Mouse (Mus musculus): ENCODE data around the gene Rrp1.

The Rrp1 gene

DNA sequence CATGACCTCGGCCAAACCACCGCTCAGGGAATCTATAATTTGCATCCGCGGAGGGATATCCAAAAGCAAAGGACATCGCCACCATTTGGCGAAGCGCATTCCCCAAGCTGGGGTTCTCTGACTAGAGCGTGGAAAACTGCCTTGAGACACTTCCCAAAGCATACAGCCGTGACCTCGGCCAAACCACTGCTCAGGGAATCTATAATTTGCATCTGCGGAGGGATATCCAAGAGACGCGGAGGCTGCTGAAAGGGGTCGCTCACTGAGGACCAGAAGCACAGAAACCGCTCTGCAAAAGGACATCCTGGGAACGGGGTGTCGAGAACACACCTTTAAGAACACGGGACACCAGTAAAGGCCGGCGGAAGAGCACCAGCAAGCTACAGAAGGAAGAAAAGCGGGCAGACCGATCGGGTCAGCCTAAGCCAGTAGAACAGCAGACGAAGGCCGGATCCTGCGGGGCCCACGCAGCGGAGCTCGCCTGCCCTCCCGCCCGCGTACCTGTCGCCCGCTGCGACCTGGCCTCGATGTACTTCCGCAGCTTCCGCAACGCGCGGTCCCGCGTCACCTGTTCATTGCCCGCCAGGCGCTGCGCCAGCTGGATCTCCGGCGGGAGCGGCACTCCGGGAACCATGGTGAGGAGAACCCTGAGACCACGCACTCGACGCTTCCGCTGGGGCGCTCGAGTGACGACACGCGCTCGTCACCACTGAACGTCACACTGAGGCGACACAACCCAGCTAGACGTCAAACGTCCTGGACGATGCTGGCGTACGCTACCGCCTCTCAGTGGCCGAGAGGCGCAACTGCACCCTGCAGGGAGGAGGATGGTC is at the start of gene Rrp1:
Gene Rrp1 (minus strand): TSS at position 725 of the 833 bp plus-strand sequence.
- DNase-seq (ENCODE audit: low spot score): peak; percentile 95

DNA sequence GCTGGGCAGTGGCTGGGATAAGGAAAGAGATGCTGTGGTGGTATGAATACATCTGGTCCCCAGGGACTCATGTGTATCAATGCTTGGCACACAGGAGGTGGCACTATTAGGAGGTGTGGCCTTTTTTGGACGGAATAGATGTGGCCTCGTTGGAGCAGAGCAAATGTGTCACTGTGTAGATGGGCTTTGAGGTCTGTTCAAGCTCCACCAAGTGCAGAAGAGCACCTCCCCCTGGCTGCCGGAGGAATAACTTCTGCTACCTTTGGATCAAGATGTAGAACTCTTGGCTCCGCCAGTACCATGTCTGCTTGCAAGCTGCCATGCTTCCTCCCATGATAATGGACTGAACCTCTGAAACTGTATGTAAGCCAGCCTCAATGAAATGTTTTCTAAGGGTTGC is 48.9 kb upstream of the Rrp1 start:
- no peak for DNase-seq (ENCODE audit: low spot score)

- DNase-seq (ENCODE audit: low spot score): no peak
These were observed 47.6 kb upstream of the Rrp1 start for GRCm38 (mm10) chr10:78460463-78460862.

- DNase-seq (ENCODE audit: low spot score): no peak
These were observed 45.7 kb upstream of the Rrp1 start for GRCm38 (mm10) chr10:78458348-78459111.

DNA sequence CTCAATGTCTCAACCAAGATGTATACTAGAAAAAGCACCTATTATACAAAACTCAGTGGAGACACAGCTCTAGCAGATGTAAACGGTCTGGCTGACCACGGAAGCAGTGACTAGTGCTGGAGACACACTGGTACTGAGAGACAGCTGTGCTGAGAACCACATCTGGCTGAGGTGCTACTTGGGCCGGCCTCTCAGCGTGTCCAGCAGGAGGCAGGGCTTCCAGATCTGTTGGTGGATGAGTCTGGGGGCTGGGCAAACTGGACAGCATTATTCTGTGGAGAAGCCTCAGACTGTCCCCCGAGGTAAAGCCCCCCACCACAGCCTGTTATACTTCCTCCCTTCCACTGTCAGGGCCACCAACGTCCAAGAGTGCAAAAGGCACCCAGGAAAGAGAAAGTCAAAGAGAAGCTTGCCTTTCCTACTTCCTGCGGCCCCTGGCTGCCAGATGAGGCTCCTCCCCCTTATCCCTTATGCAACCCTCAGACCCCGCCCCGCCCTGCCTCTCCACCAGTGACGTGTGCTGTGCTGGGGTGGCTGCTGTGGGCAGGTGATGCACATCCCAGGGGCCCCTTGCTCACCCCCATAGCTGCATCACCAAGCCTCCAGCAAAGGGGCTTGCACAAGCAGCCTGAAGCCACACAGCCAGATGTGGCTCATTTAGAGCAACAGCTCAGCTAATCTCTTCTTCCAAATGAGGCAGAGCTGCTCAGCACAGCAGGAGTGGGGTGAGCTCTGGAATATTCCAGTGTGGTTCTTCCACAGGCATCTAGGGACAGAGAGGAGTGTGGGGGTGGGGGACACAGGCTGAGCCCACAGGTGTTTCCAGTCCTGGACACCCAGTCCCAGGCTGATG is 44.9 kb upstream of the Rrp1 start:
- no peak for DNase-seq (ENCODE audit: low spot score)

DNA sequence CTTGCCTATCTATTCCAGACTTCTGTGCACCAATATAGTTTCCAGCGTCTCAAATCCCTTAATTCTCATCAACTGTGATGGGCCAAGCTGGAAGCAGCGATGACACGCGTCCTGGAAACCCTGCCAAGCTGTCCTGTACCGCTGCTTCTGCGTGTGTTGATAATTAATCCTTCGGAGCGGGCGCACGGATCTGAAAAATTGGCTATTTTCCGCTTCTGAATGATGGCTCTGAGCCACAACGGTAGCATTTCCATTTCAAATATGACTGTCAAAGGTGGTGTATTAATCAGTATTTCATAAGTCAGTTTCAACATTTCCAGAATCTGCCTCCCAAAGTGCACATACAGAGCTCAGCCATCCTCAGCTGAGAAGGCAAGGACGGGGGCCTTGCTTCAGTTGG is 43.9 kb upstream of the Rrp1 start:
- no peak for DNase-seq (ENCODE audit: low spot score)

DNA sequence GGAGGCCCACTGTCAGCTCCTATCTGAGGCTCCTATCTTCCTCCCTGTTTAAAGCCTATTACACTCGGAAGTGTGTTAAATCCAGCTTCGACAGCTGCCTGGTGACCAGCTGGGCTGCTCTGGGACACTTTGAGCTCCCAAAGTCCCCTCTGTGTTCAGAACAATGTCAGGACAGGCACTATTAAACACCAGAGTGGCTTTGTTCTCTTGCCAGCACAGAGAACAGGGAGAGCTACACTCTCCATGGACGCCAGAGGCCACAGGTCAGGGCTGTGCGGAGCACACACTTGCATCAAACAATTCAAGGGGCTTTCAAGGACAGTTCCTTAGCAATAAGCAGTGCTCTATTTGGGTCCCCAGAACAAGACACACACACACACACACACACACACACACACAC is 39.8 kb upstream of the Rrp1 start:
- peak; percentile 39 for DNase-seq (ENCODE audit: low spot score)

- DNase-seq (ENCODE audit: low spot score): no peak
These were observed 37.9 kb upstream of the Rrp1 start for GRCm38 (mm10) chr10:78450761-78451160.

- DNase-seq (ENCODE audit: low spot score): no peak
These were observed 34.6 kb upstream of the Rrp1 start for GRCm38 (mm10) chr10:78447396-78447795.

DNA sequence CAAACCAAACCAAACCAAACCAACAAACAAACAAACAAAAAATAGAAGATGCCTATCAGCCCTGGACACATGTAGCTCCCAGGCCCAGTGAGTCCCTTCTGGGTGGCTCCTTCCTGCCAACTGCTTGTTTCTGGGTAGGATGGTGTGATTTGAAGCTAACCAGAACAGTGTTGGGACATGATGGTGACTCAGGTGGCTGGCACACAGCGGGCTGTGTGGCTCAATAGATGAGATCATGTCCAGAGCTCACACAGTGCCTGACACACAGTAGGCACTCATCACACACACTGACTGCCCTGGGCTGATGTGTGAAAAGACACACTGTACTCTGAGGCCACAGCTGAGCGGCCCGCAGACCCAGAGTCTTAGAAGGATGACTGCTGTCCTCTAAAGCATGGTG is 33.4 kb upstream of the Rrp1 start:
- DNase-seq (ENCODE audit: low spot score): no peak

DNA sequence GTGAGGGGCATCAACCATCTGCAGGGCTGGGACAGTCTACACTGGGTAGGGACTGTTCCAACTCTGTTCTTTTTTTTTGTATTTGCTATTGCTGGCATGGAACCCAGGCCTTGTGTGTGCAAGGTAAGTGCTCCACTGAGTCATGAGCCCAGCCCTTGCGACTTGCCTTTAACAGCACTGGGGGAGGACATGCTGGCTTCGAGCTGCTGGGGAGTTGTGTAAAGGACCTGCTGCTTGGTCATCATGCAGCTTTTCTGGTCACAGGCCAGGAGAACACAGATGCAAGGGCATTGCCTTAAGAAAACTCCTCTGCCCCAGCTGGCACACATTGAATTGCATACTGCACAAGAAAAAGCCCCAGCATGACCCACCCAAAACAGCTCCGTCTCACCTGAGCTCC is 29.4 kb upstream of the Rrp1 start:
- no peak for DNase-seq (ENCODE audit: low spot score)

- DNase-seq (ENCODE audit: low spot score): no peak
These were observed 28.8 kb upstream of the Rrp1 start for GRCm38 (mm10) chr10:78441606-78442005.

- peak; percentile 46 for DNase-seq (ENCODE audit: low spot score)
These were observed 28.0 kb upstream of the Rrp1 start for GRCm38 (mm10) chr10:78440812-78441211.

DNA sequence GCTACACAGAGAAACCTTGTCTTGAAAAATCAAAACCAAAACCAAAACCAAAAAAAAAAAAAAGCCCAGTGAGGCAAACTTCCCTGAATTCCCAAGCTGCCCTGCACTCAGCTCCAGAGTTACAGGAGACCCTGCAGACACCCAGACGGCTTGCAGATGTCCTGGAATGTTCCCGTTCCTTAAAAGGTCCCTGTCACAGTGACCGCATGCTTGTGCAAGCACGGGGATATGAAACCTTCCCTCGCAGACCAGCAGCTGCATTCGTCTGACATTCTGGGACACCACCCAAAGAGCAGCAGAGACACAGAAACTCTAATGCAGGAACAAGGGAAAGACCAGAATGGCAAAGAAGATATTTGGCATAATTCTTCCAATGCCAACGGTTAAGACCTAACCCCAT is 27.1 kb upstream of the Rrp1 start:
- DNase-seq (ENCODE audit: low spot score): no peak

GRCm38 (mm10) chr10:78439550-78439949 is 26.7 kb upstream of the Rrp1 start:
- peak; percentile 37 for DNase-seq (ENCODE audit: low spot score)

GRCm38 (mm10) chr10:78438094-78438493 is 25.3 kb upstream of the Rrp1 start:
- DNase-seq (ENCODE audit: low spot score): peak; percentile 82

DNA sequence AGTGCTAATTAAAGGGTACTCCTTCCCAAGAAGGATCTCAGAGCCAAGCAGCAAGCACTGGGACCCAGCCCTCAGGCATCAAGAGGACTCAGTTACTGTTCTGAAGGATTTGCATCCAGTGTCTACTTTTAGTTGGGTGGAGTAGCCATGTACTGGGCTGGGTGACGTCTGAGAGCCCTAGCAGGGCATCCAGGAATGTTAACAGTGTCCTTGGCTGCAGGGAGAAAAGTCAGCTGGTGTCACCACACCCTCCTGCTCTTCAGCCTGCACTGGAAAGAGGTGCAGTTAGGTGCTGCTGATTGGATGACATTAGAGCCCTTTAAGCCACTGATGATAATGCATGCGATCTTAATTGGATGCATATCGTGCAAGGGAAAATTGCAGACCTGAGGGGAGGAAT is 20.0 kb upstream of the Rrp1 start:
- DNase-seq (ENCODE audit: low spot score): no peak

DNA sequence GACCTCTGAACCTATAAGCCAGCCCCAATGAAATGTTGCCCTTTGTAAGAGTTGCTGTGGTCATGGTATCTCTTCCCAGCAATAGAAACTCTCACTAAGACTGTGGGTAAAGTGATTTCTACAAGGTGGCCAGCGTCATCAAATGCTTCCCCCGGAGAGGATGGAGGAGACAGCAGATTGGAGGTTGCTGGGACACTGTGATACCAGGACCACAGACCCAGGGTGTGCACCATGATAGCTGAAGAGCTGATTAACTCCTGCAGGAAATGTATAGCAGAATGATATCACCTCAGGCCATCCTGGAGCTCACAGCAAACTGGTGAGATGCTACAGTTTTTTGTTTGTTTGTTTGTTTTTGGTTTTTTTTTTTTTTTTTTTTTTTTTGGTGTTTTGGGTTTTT is 16.9 kb upstream of the Rrp1 start:
- DNase-seq (ENCODE audit: low spot score): no peak

DNA sequence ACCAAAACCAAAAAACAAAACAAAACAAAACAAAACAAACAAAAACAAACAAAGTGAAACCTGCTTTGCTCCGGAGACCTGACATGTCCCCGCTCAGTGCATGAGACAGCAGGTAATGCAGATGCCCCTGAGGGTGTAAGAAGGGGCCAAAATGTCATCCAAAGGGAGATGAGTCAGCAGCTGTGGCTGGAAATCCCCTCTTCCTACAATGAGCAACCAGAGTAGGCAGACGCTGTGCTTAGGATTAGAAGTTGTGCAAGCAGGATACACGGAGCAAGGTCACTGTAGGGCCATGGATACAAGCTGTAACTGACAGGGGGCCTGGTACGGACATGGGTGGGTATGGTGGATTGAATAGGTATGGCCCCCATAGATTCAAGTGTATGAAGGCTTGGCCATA is 16.3 kb upstream of the Rrp1 start:
- no peak for DNase-seq (ENCODE audit: low spot score)

DNA sequence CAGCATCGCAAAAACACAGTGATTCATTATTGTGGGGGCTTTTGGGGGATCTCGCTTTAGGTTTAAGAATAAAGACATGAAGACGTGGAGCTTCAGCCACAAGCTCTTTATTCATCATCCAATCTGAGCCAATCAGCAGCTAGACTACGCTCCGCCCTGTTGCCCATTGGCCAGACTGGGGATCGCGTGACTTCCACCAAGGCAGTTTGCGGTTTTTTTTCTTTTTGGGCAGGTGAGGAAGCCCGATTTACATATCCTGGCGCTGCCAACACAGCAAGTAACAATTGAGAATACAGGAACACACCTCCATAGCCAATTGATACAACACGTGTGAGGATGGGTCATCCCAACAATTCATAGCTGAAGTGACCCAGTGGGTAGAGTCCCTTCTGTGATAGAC is 15.2 kb upstream of the Rrp1 start:
- DNase-seq (ENCODE audit: low spot score): no peak

- DNase-seq (ENCODE audit: low spot score): no peak
These were observed 13.4 kb upstream of the Rrp1 start for GRCm38 (mm10) chr10:78426117-78426735.

All from embryo, embryonic 10.5 days (tissue).